Mouse (Mus musculus) spleen, embryonic (tissue): ENCODE results near the gene Pcbd2.
"Not testable (repeated sequence)": the region's sequence is repeated elsewhere in the genome, so short reads cannot be mapped to it uniquely, and the experiment has no call there.

Source experiments
- CTCF ChIA-PET: fragments of 350-600 bp; sonication (Branson Sonifier 250); formaldehyde crosslinking; loops from one replicate; lab custom pipeline; 2022; lab: Charles Lee

Pcbd2 gene

DNA sequence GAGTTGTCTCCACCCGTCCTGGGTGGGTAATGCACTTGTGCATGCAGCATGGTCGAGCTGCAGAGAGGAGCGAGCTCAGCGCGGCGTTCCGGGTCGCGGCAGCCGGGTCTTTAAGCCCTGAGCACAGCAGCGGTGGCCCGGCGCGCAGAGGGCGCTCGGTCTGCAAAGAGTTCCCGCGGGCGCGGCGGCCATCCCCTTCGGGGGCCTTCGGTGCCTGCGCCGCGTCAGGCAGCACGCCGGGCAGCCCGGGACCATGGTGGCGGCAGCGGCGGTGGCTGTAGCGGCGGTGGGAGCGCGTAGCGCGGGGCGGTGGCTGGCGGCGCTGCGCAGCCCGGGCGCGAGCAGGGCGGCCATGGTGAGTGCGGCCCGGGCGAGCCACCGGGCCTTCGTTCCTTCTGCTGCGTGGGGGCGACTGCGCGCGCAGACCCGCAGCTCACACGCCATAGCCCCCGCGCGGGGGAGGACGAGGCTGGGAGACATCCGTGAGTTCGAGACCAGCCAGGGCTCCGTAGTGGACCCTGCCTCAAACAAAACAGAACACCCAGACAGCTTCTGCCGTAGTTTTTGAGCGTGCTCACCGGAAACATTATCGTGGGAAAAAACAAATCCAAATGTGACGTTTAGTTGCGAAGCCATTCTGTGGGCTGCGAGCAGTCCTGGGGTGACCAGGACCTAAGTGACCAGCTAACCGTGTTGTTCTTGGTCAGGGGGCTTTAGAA lies at the start of gene Pcbd2:
Gene Pcbd2 (plus strand): TSS at position 249 of the 719 bp plus-strand sequence.
- CTCF ChIA-PET, result interaction anchor here (0.6 kb wide), 1 partner anchor 41 kb away, joined by 6 read pairs; no protein-coding TSS in a partner anchor

DNA sequence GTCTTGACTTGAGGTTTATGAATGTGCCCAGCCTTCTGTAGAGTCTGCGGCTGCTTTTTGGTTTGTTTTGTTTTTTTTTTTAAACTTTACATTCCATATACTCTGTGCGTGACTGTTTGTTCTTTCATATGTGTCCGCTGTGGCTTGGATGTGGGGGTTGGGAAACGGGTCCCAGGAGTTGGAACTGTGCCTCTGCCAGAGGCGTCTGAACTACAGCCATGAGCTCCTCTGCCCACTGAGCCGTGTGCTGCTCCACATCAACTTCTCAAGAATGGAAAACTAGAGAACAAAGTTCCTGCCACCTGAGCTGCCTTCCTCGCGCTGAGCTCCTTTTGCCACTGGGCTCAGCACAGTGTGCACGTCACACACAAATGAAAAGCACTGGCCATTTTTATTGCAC lies 45.0 kb upstream of the Pcbd2 start:
- CTCF ChIA-PET, result no interaction called here

DNA sequence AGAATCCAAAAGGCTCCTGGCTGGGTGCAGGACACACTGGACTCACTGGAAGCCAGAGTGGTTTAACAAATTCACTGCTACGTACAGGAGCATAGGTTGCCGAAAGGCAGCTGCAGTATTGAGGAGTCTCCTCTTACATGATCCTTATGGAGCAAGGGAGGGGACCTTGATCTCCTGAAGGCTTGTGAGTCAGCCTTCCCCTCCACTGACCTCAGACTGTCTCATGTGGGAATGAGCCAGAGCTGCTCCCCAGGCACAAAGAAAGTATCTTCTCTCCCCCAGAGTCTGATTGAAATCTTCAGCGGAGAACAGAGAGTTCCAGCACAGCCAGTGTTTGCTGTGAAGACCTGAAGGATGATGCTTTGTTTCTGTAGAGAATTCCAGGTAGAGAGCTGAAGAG lies 43.6 kb upstream of the Pcbd2 start:
- CTCF ChIA-PET, result interaction anchor here (0.5 kb wide), 1 partner anchor 57 kb away, joined by 3 read pairs; no protein-coding TSS in a partner anchor

DNA sequence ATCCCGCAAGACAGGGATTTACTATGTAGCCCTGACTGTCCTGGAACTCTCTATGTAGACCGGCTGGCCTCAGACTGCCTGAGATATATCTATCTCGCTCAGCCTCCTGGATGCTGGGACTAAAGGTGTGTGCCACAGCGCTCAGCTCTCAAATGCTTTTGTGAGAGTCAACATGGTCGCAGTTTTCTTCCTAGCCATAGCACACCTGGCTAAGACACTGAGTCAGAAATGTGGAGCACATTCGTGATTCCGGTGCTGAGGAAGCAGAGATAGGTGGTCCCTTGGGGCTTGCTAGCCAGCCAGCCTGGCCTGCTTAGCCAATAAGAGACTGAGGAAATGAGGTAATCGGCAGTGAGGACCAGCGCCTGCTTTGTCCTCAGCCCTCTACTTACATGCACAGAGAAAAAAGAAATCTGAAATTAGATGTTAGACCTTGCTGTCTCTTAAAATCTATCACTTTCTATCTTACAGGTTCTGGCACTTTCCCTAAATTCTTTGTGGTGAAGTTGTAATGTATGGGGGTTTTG lies 41.0 kb upstream of the Pcbd2 start:
- CTCF ChIA-PET, result interaction anchor here (0.6 kb wide), 1 partner anchor 11 kb away, joined by 10 read pairs; no protein-coding TSS in a partner anchor

DNA sequence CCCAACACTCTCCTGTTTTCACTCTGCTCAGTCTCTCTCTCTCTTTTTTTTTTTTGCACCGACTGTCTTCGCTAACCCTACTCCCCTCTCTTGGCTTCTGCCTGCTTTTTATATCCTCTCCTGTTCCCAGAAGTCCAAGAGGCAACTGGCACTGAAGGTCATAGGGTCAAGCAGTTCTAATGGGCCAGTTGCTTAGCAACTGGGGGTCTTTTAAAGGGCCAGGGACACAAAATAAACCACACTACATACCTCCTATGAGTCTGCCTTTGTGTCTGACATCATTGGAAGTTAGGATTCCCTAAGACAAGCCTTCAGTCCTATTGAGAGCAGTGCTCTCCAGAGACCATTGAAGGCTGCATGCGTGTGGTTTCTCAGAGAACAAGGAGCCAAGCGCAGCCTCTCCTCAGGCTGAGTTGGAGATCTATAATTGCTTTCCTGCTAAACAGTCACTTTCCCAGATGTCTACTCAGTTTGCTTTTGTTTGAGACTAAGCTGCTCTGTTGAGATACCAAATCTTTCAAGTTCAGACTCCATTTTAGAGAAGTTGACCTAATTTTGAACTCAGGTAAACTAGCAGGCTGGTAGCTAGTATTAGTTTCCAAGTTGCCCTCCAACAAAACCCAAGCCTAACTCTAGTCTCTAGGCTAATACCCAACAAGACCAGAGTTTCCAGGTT lies 39.1 kb upstream of the Pcbd2 start:
- CTCF ChIA-PET, result interaction anchor here (0.5 kb wide), 1 partner anchor 466 kb away, joined by 7 read pairs; no protein-coding TSS in a partner anchor

DNA sequence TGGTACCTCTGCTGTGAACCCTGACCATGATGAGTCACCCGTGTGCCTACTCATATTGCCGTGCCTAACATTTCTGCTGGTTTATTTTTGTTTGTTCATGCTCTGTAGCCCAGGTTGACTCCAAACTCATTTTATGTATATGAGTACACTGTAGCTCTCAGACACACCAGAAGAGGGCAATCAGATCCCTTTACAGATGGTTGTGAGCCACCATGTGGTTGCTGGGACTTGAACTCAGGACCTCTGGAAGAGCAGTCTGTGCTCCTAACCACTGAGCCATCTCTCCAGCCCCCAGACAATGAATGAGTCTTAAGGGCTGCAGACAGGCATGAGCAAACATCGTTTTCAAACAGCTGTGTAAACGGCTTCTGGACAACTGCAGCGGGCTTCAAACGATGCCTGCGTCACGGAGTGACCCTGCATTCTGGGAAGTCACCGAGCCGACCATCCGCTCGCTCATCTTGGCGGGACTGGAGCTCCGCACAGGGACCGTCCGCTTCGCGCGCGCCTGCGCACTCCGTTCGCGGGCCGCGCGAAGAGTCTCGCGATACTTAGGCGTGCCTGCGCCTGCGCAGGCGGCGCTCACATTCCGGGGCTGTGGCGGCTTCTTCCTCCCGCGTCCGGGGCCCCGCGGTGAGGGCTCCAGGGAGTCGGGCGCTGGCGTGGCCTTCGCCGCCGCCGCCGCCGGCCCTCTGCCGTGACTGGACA lies 34.5 kb upstream of the Pcbd2 start, which contains the start of gene B230219D22Rik:
Gene B230219D22Rik (plus strand): TSS at position 590 of the 708 bp plus-strand sequence.
- CTCF ChIA-PET, result no interaction called here

- CTCF ChIA-PET, result no interaction called here
These were observed 33.9 kb upstream of the Pcbd2 start for GRCm38 (mm10) chr13:55693243-55693721.

- CTCF ChIA-PET, result no interaction called here
These were observed 33.1 kb upstream of the Pcbd2 start for GRCm38 (mm10) chr13:55694110-55694509.

- CTCF ChIA-PET, result not testable (repeated sequence)
These were observed 31.2 kb upstream of the Pcbd2 start for GRCm38 (mm10) chr13:55695989-55696388.

GRCm38 (mm10) chr13:55704301-55704700 lies 22.9 kb upstream of the Pcbd2 start:
- CTCF ChIA-PET, result no interaction called here

DNA sequence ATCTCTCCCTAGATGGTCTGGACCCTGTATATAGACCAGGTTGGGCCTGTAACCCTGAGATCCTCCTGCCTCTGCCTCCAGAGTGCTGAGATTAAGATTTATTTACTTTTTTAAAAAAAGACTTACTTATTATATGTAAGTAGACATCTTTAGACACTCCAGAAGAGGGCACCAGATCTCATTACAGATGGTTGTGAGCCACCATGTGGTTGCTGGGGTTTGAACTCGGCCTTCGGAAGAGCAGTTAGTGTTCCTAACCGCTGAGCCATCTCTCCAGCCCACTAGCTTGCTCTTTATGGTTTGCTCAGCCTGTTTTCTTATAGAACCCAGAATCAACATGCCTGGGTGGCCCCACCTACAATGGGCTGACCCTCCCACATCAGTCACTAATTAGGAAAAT lies 14.3 kb upstream of the Pcbd2 start:
- CTCF ChIA-PET, result no interaction called here

DNA sequence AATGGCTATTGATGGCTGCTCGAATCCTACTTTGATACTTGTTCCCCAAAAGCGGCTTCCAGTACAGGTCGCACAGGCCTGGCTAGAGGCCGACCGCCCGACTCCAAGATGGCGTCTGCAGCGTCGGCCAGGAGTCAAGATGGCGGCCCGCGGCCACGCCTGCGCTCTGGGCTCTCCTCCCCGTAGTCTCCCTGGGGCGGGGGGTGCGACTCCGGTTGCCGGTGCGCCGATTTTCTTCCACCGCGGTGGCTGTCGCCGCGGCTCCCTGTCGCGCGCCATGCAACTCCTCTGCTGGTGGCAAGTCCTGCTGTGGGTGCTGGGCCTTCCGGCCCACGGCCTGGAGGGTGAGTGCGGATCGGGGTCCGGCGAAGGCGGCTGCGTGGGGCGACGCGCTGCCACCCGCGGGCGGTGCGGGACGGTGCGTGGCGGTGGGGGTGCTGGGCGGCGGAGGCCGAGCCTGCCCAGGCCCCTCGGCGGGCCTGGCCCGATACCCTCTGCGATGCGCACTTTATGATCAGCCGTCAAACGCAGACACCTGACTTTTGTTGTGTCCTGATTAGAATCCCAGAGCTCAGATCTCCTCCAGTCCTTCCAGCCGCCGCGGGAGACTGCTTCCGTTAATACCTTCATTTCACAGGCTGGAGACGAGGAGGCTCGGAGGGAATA lies 12.5 kb upstream of the Pcbd2 start, which contains the start of gene Txndc15:
Gene Txndc15 (plus strand): TSS at position 150 of the 666 bp plus-strand sequence.
- CTCF ChIA-PET, result no interaction called here

DNA sequence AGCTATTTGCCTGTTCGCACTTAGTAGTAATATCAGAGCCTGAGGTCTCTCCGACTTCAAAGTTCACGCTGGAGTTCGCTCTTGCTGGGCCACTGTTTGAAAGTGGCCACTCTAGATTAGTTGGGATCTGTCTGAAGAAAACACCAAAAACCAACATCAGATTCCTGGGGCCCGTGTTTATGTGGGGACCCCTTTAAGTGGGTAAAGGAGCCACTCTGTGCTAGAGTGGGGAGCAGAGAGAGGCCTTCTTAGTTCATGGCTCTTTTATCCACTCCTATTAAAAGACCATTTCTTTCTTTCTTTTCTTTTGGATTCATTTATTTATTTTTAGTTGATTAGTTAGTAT lies 12.0 kb upstream of the Pcbd2 start:
- CTCF ChIA-PET, result no interaction called here

DNA sequence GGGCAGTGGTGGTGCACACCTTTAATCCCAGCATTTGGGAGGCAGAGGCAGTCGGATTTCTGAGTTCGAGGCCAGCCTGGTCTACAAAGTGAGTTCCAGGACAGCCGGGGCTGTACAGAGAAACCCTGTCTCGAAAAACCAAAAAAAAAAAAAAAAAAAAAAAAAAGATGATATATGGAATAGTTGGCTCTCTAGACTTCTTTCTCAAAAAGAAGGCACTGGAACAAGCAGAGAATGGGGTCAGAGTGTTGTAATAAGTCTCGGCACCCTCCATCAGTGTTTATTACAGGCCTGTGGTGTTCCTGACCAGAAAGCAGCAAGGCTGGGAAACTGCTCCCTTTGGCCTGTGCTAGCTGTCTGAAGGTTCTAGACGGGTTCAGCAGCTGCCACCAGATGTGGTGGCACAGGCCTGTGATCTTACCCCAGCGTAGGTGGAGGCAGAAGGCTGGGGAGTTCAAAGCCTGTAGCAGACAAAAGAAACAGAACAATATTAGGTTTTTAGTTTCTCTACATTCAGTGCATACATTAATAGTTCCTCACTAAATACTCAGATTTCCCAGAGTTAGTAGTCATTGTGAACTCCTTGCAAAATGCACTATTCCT lies 11.2 kb upstream of the Pcbd2 start:
- CTCF ChIA-PET, result no interaction called here

- CTCF ChIA-PET, result interaction anchor here (0.6 kb wide), 1 partner anchor 612 kb away, joined by 3 read pairs; no protein-coding TSS in a partner anchor
These were observed 5.7 kb upstream of the Pcbd2 start for GRCm38 (mm10) chr13:55721516-55721915.

GRCm38 (mm10) chr13:55721995-55722394 lies 5.2 kb upstream of the Pcbd2 start:
- CTCF ChIA-PET, result interaction anchor here (0.6 kb wide), 1 partner anchor 613 kb away, joined by 3 read pairs; no protein-coding TSS in a partner anchor

DNA sequence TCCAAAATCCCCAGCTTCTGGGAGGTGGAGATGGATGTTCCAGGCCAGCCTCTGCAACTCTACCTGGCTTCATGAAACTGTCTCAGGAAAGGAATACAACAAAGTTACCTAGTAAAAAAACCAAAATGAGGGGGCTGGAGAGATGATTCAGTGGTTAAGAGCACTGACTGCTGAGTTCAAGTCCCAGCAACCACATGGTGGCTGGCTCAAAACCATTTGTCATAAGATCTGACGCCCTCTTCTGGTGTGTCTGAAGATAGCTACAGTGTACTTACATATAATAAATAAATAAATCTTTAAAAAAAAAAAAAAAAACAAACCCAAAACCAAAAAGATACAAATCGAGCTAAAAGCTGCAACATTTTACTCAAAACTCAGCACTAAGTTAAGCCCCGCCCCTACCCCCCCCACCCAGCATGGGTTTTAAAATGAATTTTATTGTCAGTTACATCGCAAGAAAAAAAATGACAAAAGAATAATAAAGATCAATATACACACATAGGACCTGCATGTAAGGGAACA lies 509 bp upstream of the Pcbd2 start:
- CTCF ChIA-PET, result no interaction called here

DNA sequence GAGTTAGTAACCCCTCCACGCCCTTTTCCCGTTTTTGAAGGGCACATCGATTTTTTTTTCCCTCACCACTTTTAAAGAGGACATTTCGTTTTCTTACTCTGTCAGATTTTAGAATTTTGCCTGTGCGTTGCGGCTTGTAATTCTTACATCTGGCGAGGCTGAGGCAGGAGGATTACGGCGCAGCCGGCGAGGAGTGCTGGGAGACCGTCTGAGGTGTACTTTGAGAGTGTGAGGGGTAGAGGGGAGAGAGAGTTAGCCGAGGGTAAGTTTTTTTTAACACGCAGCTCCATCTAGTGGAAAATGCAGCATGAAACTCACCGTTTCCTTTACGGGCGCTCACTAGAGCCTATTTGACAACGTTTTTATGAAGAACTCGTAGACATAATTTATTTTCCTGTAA lies 671 bp downstream of the Pcbd2 start:
- CTCF ChIA-PET, result interaction anchor here (0.6 kb wide), 1 partner anchor 41 kb away, joined by 6 read pairs; no protein-coding TSS in a partner anchor

DNA sequence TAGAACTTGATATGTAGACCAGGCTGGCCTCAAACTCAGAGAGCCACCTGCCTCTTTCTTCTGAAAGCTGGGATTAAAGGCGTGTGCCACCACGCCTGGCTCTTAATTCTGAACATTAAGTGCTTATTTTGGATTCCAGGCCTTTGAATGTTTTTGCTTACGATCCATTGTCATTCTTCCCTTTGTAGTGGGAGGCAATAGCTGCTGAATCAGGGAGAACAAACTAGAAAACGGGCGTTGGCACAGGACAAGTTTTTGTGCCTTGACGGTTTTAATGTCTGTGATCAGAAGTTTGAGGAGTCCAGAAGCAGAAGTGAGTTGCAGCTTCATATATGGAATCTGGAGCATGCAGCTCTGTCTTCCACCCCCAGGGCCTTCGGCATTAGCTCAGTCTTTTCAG lies 3.5 kb downstream of the Pcbd2 start:
- CTCF ChIA-PET, result no interaction called here

DNA sequence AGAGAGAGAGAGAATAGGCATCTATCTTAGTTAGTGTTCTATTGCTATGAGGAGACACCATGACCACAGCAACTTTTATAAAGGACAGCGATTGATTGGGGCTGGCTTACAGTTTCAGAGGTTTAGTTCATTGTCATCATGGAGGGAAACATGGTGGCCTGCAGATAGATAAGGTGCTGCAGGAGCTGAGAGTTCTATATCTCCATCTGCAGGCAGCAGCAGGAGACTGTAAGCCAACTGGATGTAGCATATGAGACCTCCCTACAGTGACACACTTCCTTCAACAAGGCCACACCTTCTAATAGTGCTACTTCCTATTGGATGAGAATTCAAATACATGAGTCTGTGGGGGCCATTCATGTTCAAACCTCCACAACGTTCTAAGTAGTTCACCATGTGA lies 5.0 kb downstream of the Pcbd2 start:
- CTCF ChIA-PET, result no interaction called here
